Mouse (Mus musculus) forelimb bud, embryonic 11.5 days (tissue): ENCODE data around the gene Stxbp1.

Experiments used
- DNase-seq: peaks from one replicate; pipeline ENCODE4 v3.0.0-alpha.2; 2012; ENCODE audit warnings: low read depth, low spot score

Stxbp1 gene

DNA sequence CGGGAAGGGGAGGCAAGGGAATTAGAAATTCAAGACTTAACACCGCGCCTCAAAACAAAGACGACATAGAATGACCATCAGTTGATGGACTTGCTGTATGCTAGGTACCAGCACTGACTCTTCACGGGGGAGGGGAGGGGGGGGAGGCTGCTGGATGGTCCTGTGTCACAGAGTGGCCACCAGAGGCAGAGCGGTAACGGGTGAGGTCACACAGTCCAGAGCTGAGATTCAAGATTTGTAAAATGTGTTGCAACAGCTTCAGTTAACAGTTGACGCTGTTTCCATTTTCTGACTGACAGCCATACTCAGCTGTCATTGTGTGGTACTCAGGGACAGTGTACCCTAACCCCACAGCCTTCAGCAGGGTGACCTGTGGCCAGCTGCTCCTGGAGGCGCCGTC lies 94.9 kb downstream of the Stxbp1 start:
- no peak for DNase-seq

DNA sequence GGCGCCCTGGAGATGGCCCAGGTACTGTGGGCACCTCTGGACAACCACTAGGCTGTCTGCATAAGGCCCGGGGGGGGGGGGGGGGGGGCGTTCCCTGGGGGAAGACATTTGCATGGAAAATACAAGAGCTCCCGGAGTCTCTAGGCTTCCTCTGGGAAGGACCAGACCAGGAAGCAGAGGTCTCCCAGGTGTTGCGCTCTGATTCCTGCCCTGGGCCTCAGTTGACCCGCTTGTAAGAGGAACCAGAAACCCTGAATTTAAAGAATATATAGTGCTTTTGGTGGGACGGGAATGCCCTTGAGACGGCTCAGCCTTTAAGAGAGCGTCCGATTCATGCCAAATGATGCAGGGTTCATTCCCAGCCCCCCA lies 95.4 kb downstream of the Stxbp1 start:
- DNase-seq, result no peak

DNA sequence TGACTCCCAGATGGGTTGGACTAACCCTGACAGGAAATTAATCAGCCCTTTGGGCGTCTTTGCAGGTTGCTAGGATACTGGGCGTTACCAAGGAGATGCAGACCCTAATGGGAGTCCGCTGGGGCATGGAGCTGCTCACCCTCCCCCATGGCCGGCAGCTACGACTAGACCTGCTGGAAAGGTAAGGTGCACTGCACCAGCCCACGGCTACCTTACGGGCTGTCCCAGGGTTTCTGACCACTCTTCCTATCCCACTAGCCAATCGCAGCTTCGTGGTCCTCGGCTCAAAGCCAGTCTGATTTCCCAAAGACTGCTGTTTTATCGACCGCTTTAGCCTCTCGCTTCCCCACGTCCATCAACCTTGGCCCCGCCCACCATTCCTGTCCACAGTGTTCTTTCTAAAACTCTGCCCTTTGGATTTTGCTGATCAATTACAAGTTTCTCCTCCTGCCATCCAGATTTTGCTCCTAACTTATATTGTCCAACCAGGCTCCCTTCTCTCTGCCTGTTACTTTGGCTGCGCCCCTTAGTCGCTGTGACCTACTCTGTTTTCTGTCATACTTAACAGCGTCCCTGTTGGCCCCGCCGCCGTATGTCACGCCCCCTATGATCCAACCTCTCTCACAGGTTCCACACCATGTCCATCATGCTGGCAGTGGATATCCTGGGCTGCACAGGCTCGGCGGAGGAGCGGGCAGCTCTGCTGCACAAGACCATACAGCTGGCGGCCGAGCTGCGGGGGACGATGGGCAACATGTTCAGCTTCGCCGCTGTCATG lies 96.0 kb downstream of the Stxbp1 start:
- peak; percentile 82 for DNase-seq

DNA sequence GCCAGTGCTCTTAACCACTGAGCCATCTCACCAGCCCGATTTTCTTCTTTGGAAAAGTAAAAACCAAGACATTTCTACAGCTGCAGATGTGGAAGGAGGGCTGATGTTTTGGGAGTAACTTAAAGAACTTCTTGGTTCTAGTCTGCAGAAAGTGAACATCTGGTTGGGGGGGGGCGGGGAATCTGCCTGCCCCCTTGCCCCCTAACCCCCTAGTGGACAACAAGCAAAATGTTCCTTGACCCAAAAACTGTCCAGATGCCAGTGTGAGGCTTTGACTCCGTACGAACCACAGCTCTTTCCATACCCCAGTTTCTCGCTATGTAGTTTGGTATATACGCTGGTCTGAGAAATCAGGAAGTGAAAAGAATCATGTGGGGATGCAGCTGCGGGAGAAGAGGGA lies 96.8 kb downstream of the Stxbp1 start:
- DNase-seq, result no peak

DNA sequence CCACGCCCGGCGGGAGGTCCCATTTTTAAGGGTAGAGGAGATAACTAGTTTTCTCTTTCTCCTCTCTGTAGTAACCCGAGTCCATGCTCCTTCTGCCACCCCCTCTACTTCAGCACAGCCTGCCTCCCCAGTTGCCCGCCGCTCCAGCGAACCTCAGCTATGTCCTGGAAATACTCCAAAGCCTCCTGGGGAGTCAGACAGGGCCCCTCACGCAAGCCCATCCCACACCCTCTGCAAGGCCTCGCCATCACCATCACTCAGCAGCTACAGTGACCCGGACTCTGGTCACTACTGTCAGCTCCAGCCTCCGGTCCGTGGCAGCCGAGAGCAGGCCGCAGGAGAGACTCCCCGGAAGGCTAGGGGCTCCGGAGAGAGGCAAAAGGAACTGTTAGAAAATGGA lies 98.0 kb downstream of the Stxbp1 start:
- no peak for DNase-seq

DNA sequence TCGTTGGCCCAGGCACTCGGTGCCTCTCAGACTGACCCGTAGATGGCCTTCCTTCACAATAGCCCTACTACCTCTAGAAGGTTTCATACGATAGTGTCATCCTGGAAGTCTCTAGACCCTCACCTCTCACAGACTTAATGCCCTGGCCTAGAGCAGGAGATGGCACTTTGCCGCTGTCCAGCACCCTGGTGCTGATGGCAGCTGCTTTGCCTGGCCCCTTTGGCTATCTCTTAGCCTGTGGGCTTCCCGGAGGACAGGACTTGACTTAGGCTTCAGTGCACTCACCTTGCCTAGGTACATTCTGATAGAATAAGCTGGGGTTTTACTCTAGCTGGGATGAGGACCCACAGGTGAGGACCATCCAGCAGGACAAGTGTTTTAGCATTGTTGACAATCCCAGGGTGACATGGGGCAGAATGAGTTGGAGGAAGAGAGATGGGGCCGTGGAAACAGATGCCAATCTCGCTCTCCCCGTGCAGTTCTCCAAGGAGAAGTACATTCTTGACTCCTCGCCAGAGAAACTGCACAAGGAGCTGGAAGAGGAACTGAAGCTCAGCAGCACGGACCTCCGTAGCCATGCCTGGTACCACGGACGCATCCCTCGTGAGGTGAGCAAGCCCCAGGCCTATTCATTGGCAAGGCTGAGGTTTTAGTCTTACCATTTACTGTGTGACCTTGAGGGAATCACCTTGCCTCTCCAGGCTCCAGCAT lies 102.6 kb downstream of the Stxbp1 start:
- no peak for DNase-seq

DNA sequence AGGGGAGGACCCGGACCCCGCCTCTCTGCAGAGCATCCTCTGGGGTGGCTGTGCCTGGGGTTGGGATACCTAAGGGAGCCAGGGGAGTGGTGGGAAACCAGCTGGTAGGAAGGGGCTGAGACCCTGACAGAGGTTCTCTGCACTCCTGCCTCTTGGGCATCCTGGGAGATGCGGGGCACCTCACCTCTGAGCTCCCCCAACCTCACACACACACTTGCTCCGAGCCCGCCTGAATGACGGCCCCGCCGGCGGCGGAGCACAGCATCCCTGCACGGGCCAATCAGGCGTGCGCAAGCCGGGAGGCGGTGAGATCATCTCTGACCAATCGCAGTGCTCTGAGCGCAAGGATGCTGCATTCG lies 104.9 kb downstream of the Stxbp1 start:
- no peak for DNase-seq

DNA sequence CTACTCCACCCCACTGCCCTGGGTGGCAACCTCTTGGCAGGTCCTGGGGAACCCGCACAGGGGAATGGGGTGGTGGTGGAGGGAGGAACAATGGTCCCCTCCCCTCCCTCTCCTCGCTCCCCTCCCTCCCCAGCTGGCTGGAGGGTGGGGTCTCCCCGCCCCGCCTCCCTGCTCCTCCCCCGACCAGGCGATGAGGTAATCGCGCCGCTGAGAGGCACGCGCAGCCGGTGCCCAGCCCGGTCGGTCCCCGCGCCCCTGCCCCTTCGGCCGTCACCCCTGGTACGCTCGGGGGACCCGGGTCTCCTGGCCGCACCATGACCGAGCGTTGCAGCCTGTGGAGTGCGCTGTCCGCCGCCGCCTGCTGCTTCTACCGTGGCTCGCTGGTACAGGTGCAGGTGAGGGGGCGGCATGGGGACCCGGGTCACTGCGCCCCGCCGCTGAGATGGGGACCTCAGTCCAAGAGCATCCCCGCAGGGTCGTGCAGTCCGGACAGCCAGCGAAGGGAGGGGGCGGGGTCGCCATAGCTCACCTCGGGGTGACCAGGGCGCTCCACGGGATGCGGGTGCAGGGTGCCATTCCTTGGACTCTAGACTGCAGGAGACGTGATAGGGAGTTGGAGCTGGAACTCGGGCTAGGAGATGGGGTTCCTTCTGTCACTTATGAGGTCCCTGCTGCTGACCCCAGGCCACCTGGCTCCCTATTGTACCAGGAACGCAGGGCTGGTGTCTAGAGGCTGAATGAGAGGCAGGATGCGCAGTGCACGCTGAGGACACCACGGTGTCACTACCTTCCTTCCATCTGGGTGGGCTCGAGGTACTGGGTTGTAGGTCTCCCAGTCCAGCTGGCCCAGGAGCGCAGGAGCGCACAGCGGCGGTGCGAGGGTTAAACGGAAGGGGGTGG lies 105.5 kb downstream of the Stxbp1 start:
- DNase-seq, result no peak

GRCm38 (mm10) chr2:32740916-32741272 lies 106.2 kb downstream of the Stxbp1 start, which contains the start of gene 6330409D20Rik:
6330409D20Rik (minus strand) TSS chr2:32741016.
- DNase-seq, result no peak

- no peak for DNase-seq
Measured at GRCm38 (mm10) chr2:32739311-32739710, 107.7 kb downstream of the Stxbp1 start.
